Mouse (Mus musculus) intestine, postnatal 0 days (tissue): Measurements from ENCODE around the gene Chd1l. TPM values are rescaled to one million over a fixed set of nuclear protein-coding genes. Genes with fewer than 3 reads are reported as not detected.

ENCODE experiments used
- ATAC-seq: fragments of 200-750 bp; cut with Nextera tagmentation; 2 replicates; pipeline ENCODE4 v1.8.0; 2017; ENCODE audit warnings: mild to moderate bottlenecking, moderate TSS enrichment, moderate library complexity
- H3K27ac ChIP-seq: fragments of 300-500 bp; sonication (generic); 2 replicates; pipeline ENCODE4 v1.5.1; 2014; ENCODE audit warnings: mild to moderate bottlenecking, low read depth, low read length, moderate library complexity
- H3K27me3 ChIP-seq: fragments of 300-500 bp; sonication (generic); replicated peaks from 2 replicates; pipeline ENCODE4 v1.6.1; 2014; ENCODE audit warnings: low read length, mixed read lengths; ENCODE audit not compliant: control insufficient read depth, insufficient read depth
- H3K36me3 ChIP-seq: fragments of 300-500 bp; sonication (generic); 2 replicates; pipeline ENCODE4 v1.6.1; 2014; ENCODE audit warnings: mild to moderate bottlenecking, moderate library complexity; ENCODE audit not compliant: control insufficient read depth, insufficient read depth
- H3K4me1 ChIP-seq: fragments of 300-500 bp; sonication (generic); replicated peaks from 2 replicates; pipeline ENCODE4 v1.6.1; 2014; ENCODE audit warnings: antibody characterized with exemption, low read length, mixed read lengths; ENCODE audit not compliant: control insufficient read depth, insufficient read depth
- H3K4me2 ChIP-seq: fragments of 300-500 bp; sonication (generic); replicated peaks from 2 replicates; pipeline ENCODE4 v1.6.1; 2014; ENCODE audit warnings: low read depth, mild to moderate bottlenecking, moderate library complexity
- H3K4me3 ChIP-seq: fragments of 300-500 bp; sonication (generic); 2 replicates; pipeline ENCODE4 v1.5.1; 2014; ENCODE audit warnings: low read depth, low read length
- H3K9ac ChIP-seq: fragments of 300-500 bp; sonication (generic); 2 replicates; pipeline ENCODE4 v1.6.1; 2014; ENCODE audit warnings: mild to moderate bottlenecking, low read depth, low read length
- H3K9me3 ChIP-seq: fragments of 300-500 bp; sonication (generic); 2 replicates; pipeline ENCODE4 v1.6.1; 2016; ENCODE audit warnings: mixed run types; ENCODE audit not compliant: control insufficient read depth
- CTCF ChIP-seq: sonication (generic); IDR thresholded peaks from 2 replicates; pipeline ENCODE4 v1.5.1; 2016; ENCODE audit warnings: low read depth, mild to moderate bottlenecking, control low read depth, antibody characterized with exemption, moderate library complexity
- WGBS: fragments of 180-500 bp; shearing (Covaris S2); extraction: QIAGEN DNeasy Blood & Tissue Kit; methylation state at CpG from one replicate; pipeline ENCODE4 v1.1.7; 2014; 5-methylcytosine and 5-hydroxymethylcytosine counted together
- polyA plus RNA-seq: library from polyadenylated mRNA; unstranded; fragments of >200 nt; fragmentation: Nextera tagmentation; extraction: Ambion mirVana; gene quantifications from 2 replicates; pipeline ENCODE4 v1.2.1, GENCODE M21; 2015

Chd1l gene
- polyA plus RNA-seq, 1 experiment from 2014 or later, result 9.0 TPM

- no peak for ATAC-seq
- TF ChIP-seq CTCF, result no peak
Observed at GRCm38 (mm10) chr3:97593089-97593488, 16.9 kb downstream of the Chd1l start.

DNA sequence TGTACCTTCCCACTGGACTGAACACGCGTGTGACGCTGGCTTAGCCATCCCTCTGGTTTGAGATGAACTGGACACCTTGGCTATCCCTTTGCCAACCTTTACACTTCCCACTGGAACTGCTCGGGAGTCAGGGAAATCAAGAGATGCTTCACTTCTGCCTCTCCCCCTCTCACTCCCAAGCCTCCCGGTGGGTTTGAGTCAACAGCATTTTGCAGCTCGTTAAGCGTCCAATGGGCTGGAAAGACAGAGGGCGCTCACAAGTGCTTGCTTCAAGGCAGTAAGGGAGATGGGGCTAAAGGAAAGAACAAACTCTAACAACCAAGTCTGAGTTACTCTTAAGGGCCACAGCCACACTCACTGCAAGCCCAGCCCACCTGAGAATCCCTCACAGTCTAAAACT is 19.3 kb downstream of the Chd1l start:
- WGBS, result 69% methylated on average over 8 of the region's 8 CpGs
- no peak overlapping the region for H3K27ac ChIP-seq

More at GRCm38 (mm10) chr3:97593089-97593488, 16.9 kb downstream of the Chd1l start:
- Histone ChIP-seq H3K36me3 (peaks cover 31% of the 10 kb centered on the region; the same call in 1 of the 2 replicates), H3K4me2 (no peak overlapping the region), H3K27ac (no peak overlapping the region), H3K4me3 (no peak overlapping the region), H3K4me1 (0 out of 2 replicates have a peak, but pooled peaks cover 6% of the 10 kb centered on the region), H3K9ac (no peak overlapping the region), H3K9me3 (no peaks in the 10 kb centered on the region), H3K27me3 (no peaks in the 10 kb centered on the region)
- WGBS, result 94% methylated on average over 5 of the region's 5 CpGs

DNA sequence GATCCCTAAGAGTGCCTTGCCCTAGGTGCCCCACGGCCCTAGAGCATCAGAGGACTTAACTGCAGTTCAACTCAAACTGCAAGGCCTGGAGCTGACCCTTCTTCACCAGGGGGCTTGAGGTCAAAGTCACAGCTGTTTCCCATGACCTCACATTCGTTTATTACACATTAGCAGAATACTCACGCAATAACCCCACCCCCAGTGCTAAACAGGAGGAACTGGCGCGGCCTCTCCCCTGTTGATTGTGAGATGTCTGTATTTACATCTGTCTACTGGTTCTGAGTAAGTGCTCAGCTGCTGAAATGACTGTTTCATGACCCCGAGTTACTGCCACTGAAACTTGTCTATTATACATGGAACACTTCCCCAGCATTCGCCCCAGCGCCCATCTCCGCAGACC is 22.3 kb downstream of the Chd1l start:
- Histone ChIP-seq H3K4me3 (no peak overlapping the region), H3K9ac (no peak overlapping the region), H3K27me3 (no peaks in the 10 kb centered on the region), H3K4me1 (no peaks in the 10 kb centered on the region), H3K4me2 (no peak overlapping the region), H3K9me3 (no peaks in the 10 kb centered on the region), H3K36me3 (peaks cover 43% of the 10 kb centered on the region; the same call in 1 of the 2 replicates), H3K27ac (no peak overlapping the region)
- WGBS, result 59% methylated on average over 9 of the region's 9 CpGs
- ATAC-seq, result no peak
- no peak for TF ChIP-seq CTCF

More for the DNA sequence above, 19.3 kb downstream of the Chd1l start:
- Histone ChIP-seq H3K4me2 (no peak overlapping the region), H3K4me1 (no peaks in the 10 kb centered on the region), H3K36me3 (peaks cover 42% of the 10 kb centered on the region; the same call in 1 of the 2 replicates), H3K4me3 (no peak overlapping the region), H3K9me3 (no peaks in the 10 kb centered on the region), H3K9ac (no peak overlapping the region), H3K27me3 (no peaks in the 10 kb centered on the region)
- no peak for TF ChIP-seq CTCF
- ATAC-seq, result no peak

DNA sequence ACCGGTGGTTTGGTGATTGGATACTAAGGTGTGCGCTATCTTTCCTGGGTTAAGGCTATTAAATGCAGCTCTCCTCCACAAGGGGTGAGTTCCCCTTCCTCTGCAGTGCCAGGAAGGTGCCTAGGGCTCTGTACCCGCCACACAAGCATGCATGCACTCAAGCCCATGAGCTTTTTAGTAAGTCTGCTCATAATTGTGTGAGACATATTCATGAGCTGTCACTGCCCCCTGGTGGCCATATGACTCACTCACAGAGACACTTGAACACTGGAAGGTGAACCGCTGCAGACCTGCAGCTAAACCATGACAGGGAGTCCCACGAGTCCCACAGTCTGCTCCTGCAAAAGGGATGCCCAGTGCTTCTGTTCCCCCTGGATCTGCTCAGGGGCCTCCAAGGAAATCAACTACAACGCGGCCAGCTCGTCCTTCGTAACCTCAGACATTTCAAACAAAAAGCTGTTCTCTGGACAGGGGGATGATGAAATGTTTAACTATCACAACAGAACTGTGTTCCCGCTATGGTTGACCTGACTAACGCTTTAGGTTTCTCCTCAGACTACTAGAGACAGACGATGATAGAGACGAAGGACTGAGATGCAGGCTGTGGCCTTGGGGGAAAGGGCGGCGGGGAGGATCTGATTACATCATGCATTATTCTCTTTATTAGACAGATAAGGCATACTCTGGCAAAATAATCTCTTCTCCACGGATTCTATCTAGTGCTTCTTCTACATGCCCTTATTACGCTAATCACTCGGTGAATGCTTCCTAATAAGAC is 24.4 kb downstream of the Chd1l start:
- Histone ChIP-seq H3K9me3 (no peaks in the 10 kb centered on the region), H3K4me1 (no peaks in the 10 kb centered on the region), H3K27me3 (no peaks in the 10 kb centered on the region), H3K27ac (no peak overlapping the region), H3K9ac (no peak overlapping the region), H3K4me2 (no peak overlapping the region), H3K36me3 (peaks cover 50% of the 10 kb centered on the region), H3K4me3 (no peak overlapping the region)
- no peak for ATAC-seq
- TF ChIP-seq CTCF, result peak; percentile 88
- 66% methylated on average over 18 of the region's 18 CpGs for WGBS

- TF ChIP-seq CTCF, result no peak
- no peak for ATAC-seq
- Histone ChIP-seq H3K4me1 (no peaks in the 10 kb centered on the region), H3K36me3 (peaks cover 20% of the 10 kb centered on the region; the same call in 1 of the 2 replicates), H3K4me3 (no peak overlapping the region), H3K27ac (no peak overlapping the region), H3K9ac (no peak overlapping the region), H3K9me3 (no peaks in the 10 kb centered on the region), H3K27me3 (no peaks in the 10 kb centered on the region), H3K4me2 (no peak overlapping the region)
- 87% methylated on average over 9 of the region's 9 CpGs for WGBS
Observed at GRCm38 (mm10) chr3:97573807-97574206, 36.2 kb downstream of the Chd1l start.

DNA sequence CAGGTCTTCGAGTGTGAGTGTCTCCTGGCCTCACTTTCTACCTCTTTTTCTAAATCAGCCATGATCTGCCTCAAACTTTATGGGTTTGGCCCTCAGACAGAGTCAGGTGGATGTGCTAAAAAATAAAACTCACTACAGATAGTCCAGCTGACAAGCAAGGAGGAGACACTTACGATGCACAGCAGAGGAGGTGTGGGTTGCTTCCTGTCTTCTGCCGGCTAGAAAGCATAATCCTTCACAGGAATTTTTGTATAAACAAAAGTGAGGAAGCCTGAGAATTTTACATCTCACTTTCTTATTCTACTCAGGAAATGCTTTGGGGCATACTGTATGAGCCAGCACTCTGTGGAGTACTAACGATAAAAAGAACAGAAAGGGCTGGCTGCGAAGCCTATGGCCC is 45.4 kb downstream of the Chd1l start:
- H3K4me3 ChIP-seq, result no peak overlapping the region
- 0 out of 2 replicates have a peak, but pooled peaks cover 15% of the 10 kb centered on the region for H3K36me3 ChIP-seq
- no peak for ATAC-seq
- no peaks in the 10 kb centered on the region for H3K9me3 ChIP-seq
- no peaks in the 10 kb centered on the region for H3K27me3 ChIP-seq
- H3K4me1 ChIP-seq, result no peaks in the 10 kb centered on the region
- no peak overlapping the region for H3K9ac ChIP-seq
- 67% methylated on average over 5 of the region's 5 CpGs for WGBS
- TF ChIP-seq CTCF, result no peak
- no peak overlapping the region for H3K27ac ChIP-seq
- H3K4me2 ChIP-seq, result no peak overlapping the region
